Mouse (Mus musculus) cerebellum, adult 18-20 months (tissue): ENCODE data around the gene Gm3269.
"Not testable (repeated sequence)": the region's sequence is repeated elsewhere in the genome, so short reads cannot be mapped to it uniquely, and the experiment has no call there.

ENCODE experiments used
- DNase-seq, 2 experiments: peaks; one replicate each; pipeline ENCODE4 v3.0.0; 2021

Gene Gm3269

GRCm38 (mm10) chr14:4837806-4838205 is at the start of gene Gm3269:
TSS of gene Gm3269 (plus strand) at chr14:4838106.
- DNase-seq: not testable (repeated sequence)

GRCm38 (mm10) chr14:4806421-4806820 is 31.5 kb upstream of the Gm3269 start:
- peak in 1 of 2 experiments; percentile 4 for DNase-seq

- DNase-seq: peak in 1 of 2 experiments; percentile 1
Observed at GRCm38 (mm10) chr14:4821950-4822349, 16.0 kb upstream of the Gm3269 start.

GRCm38 (mm10) chr14:4855299-4855980 is 17.5 kb downstream of the Gm3269 start, which contains the start of gene Gm3264:
TSS of gene Gm3264 (plus strand) at chr14:4855576.
- peak in 1 of 2 experiments; percentile 1 for DNase-seq

GRCm38 (mm10) chr14:4892116-4892515 is 54.2 kb downstream of the Gm3269 start, which contains the start of gene Gm3278:
TSS of gene Gm3278 (plus strand) at chr14:4892416.
- not testable (repeated sequence) for DNase-seq
